ENCODE assay signal across 11 mouse cellular contexts in the genomic region with DNA sequence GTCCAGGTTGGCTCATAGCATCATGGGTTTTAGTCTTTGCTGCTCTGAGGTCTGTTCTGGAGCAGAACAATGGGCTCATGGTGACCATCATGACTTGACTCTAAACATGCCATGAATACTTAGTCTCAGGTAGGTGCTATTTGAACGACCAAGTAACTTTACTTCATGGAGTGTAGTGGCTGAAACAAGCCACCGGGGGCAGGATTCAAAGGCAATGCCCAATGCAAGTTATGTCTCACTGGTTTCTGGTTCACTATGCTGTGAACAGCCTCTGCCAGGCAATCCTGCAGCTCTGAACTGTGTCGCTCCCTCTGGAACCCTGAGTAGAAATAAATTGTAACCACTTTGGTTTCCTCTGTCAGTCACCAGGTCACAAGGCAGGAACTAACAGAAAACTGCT.
DNase-seq lines count a peak whose midpoint lies in the region; ATAC-seq and TF ChIP-seq lines count a peak whose summit lies in the region.
"Had no signal": no experiment of that assay in that cellular context is flagged by ENCODE, and none has a peak within 500 bp of the region (broad histone marks: within the 10 kb centered on the region; RNA-seq: fewer than 3 reads in every experiment).

No protein-coding gene starts in this region.

- H3K27me3 ChIP-seq in kidney, postnatal 0 days (ENCODE audit: insufficient read depth, low read length), result no peaks in the 10 kb centered on the region
- H3K27me3 ChIP-seq in ES-Bruce4 (ENCODE audit: control insufficient read depth, insufficient read depth, low read length, poor library complexity, severe bottlenecking), result no peaks in the 10 kb centered on the region

- no peaks in the 10 kb centered on the region for H3K36me3 ChIP-seq in kidney, postnatal 0 days (ENCODE audit: insufficient read depth, low read length)
- no peaks in the 10 kb centered on the region for H3K36me3 ChIP-seq in ES-Bruce4 (ENCODE audit: control insufficient read depth, insufficient read depth, low read length, poor library complexity, severe bottlenecking)
- H3K36me3 ChIP-seq: hindbrain, embryonic 12.5 days; limb, embryonic 12.5 days had no signal

- no peaks in the 10 kb centered on the region for H3K9me3 ChIP-seq in kidney, postnatal 0 days (replicated peaks; ENCODE audit: low read length)
- H3K9me3 ChIP-seq in ES-Bruce4 (replicated peaks; ENCODE audit: control insufficient read depth, insufficient read depth, low read length, poor library complexity, severe bottlenecking), result 0 out of 2 replicates have a peak, but pooled peaks cover 5% of the 10 kb centered on the region

- no peak for DNase-seq in kidney, postnatal 0 days (ENCODE audit: low spot score)
- DNase-seq in kidney, adult 8-10 months, result no peak
- peak; percentile 21 for DNase-seq in 3T3-L1 (ENCODE audit: low read depth, low spot score)
- peak; percentile 44 for DNase-seq in retina, postnatal 1 day
- DNase-seq in ovary, postnatal 14 days (ENCODE audit: low spot score), result no peak
- no peak for DNase-seq in urinary bladder, postnatal 36 days (ENCODE audit: low spot score in 2 of 2)
- DNase-seq: cerebellum, postnatal 25 days had no signal

- 69% methylated on average over 3 of the region's 3 CpGs for WGBS in kidney, postnatal 0 days

- H3K4me1 ChIP-seq in kidney, postnatal 0 days (replicated peaks; ENCODE audit: insufficient read depth, low read length), result no peaks in the 10 kb centered on the region
- H3K4me1 ChIP-seq in ES-Bruce4 (ENCODE audit: control insufficient read depth, insufficient read depth, low read length), result no peaks in the 10 kb centered on the region

- H3K27ac ChIP-seq in kidney, postnatal 0 days, result no peak overlapping the region
- no peak overlapping the region for H3K27ac ChIP-seq in ES-Bruce4 (ENCODE audit: insufficient read depth, low read length)
- H3K27ac ChIP-seq: hindbrain, embryonic 12.5 days; limb, embryonic 12.5 days had no signal

- no peak overlapping the region for H3K9ac ChIP-seq in kidney, postnatal 0 days (ENCODE audit: low read depth, low read length)
- no peak overlapping the region for H3K9ac ChIP-seq in ES-Bruce4 (ENCODE audit: low read depth, poor library complexity, severe bottlenecking)
- H3K9ac ChIP-seq: hindbrain, embryonic 12.5 days; limb, embryonic 12.5 days had no signal

- TF ChIP-seq CTCF in kidney, postnatal 0 days (IDR thresholded peaks at IDR 0.05; ENCODE audit: low read depth), result peak; percentile 64
- TF ChIP-seq CTCF in ES-Bruce4 (IDR thresholded peaks at IDR 0.05; ENCODE audit: low read depth, low read length), result peak; percentile 12

- no peak overlapping the region for H3K4me3 ChIP-seq in kidney, postnatal 0 days (replicated peaks; ENCODE audit: low read depth, low read length)
- H3K4me3 ChIP-seq in ES-Bruce4 (ENCODE audit: low read depth, low read length), result no peak overlapping the region
- H3K4me3 ChIP-seq: hindbrain, embryonic 12.5 days; limb, embryonic 12.5 days had no signal

- ATAC-seq in kidney, postnatal 0 days (replicated peaks; ENCODE audit: low FRiP score, low read depth), result no peak
- ATAC-seq: midbrain, embryonic 16.5 days had no signal

- H3K4me2 ChIP-seq in kidney, postnatal 0 days (ENCODE audit: low read length), result no peak overlapping the region
- H3K4me2 ChIP-seq: hindbrain, embryonic 12.5 days; limb, embryonic 12.5 days had no signal

- no peak for TF ChIP-seq POLR2A in ES-Bruce4 (IDR thresholded peaks at IDR 0.05; ENCODE audit: insufficient read depth, low read length)

- no peak for TF ChIP-seq EP300 in ES-Bruce4 (IDR thresholded peaks at IDR 0.05; ENCODE audit: insufficient read depth, low read depth, low read length)

Comparison
In these comparisons a context has a peak if more than half of its experiments do, and no peak if none do; other contexts are left out.
1. DNase-seq: peak in 3T3-L1 (single experiment) and retina, postnatal 1 day (single experiment); none in kidney, postnatal 0 days (single experiment), kidney, adult 8-10 months (0 of 2), ovary, postnatal 14 days (single experiment) and urinary bladder, postnatal 36 days (0 of 2).